Mouse (Mus musculus) brain, embryonic 14.5 days (tissue): ENCODE data around the gene Prpf6. TPM values are rescaled to one million over a fixed set of nuclear protein-coding genes. Genes with fewer than 3 reads are reported as not detected.
A peak's percentile ranks its signal among the peaks of the same experiment; 100 is the strongest.

ENCODE experiments used
- DNase-seq: peaks from one replicate; pipeline ENCODE4 v3.0.0-alpha.2; 2011; ENCODE audit warnings: low read depth
- CTCF ChIP-seq: fragments of 200-500 bp; IDR thresholded peaks from 2 replicates; pipeline ENCODE4 v1.5.1; 2012; ENCODE audit warnings: inconsistent platforms, mild to moderate bottlenecking, moderate library complexity, borderline replicate concordance; ENCODE audit not compliant: insufficient read depth, insufficient read length; ENCODE audit errors: extremely low read depth
- POLR2A ChIP-seq: fragments of 200-500 bp; IDR thresholded peaks from 2 replicates; pipeline ENCODE4 v1.6.1; 2012; ENCODE audit warnings: mild to moderate bottlenecking, inconsistent platforms, borderline replicate concordance; ENCODE audit not compliant: poor library complexity, insufficient read depth, insufficient read length, severe bottlenecking; ENCODE audit errors: extremely low read depth
- polyA plus RNA-seq: library from polyadenylated mRNA; depleted of rRNA; stranded (reverse); fragments of >200 nt; gene quantifications from 2 replicates; pipeline ENCODE4 v1.2.3, GENCODE M21; 2012

Prpf6 gene
- polyA plus RNA-seq, 1 experiment, result 44.4 TPM

DNA sequence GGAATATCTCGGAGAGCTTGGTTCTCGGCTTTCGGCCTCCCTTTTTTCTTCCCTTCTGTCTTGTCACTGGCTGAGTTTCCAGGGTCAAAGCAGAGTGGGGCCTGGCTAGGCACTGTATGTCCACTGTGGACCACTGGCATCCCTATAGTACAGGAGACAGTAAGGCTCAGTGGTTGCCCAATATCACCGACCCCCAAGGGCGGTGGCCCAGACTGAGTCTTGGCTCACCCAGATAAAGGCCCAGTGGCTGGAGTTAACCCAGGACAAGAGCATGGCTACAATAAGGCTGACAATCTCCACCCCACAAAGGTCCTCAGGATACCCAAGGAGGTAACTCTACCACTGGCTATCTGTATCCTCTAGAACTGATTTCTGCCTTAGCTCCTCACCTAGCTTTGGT is 1.2 kb upstream of the Prpf6 start:
- TF ChIP-seq CTCF (no peak), POLR2A (no peak)
- no peak for DNase-seq

DNA sequence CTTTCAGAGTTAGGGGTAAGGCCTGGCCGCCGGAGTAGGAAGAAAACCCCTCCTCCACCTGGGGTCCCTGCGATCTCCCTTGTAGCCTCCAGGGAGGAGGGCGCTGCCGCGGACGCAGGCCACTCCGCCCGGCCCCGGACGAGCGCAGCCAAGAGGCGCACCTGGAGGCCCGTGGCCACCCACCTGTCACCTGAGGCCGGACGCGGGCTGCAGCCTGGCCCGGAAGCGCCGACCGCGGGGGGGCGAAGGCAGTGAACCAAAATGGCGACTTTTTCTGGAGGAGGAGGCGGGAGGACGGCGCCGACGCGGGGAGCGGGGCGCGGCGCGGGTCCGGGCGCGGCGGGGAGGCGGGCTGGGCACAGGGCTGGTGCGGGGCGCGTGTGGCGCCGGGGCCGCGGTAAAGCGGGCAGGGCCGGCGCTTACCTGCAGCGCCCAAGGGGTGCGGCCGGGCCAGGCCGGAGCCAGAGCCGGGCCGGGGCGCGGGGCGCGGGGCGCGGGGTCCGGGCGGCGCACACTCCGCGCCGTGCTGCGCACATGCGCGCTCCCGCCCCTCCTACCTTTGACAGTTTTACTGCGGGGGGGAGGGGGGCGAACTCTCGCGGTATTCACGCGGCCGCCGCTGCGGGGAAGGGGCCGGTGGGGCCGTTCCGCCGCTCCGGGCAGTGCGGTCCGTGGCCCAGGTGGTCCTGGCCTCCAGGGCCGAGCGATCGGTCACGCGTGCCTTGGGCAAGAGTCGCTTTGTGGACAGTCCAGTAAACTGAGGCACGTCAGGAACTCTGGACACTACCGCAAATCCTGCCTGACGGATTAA is 768 bp downstream of the Prpf6 start, which contains the start of gene Zfp512b:
Gene Zfp512b, minus strand, starts transcription at position 573 of the 811 bp plus-strand sequence.
- DNase-seq, result peak; percentile 90
- TF ChIP-seq POLR2A (peak; percentile 98), CTCF (no peak)

DNA sequence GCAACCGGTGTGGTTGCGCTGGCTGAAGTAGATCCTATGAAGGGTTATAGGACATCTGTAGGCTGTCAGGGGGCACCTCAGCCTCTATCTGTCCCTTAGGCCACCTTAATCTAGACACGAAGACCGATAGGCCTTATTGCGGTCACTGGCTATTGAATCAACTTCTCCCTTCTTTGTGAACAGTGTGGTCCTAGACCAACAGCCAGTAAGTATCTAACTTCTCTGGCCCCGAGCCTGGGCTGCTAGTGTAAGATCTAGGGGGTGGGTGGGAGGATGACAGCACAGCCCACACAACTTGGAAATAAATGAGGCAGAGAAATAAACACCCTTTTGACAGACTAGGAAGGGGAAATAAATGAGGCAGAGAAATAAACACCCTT is 1.4 kb downstream of the Prpf6 start:
- DNase-seq, result peak; percentile 57
- TF ChIP-seq CTCF (no peak), POLR2A (no peak)

DNA sequence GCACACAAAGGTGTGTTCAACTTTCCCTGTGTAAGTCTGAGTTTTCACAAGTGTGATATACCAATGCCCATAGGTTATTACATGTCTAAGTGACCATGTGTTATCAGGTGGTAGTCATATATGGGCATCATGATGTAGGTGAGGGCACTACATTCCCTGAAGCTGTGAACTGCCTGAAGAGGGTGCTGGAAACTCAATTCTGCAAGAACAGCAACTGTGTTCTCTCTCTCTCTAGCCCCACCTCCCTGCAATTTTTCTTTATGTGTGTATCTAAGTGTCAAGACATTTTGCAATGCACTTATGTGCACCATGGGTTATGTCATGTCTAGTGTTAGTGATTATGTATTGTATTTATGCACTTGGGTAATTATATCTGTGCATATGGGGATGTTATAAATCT is 2.3 kb downstream of the Prpf6 start:
- TF ChIP-seq POLR2A (no peak), CTCF (no peak)
- DNase-seq, result no peak

- peak; percentile 69 for DNase-seq
- TF ChIP-seq POLR2A (no peak), CTCF (peak; percentile 69; the same call in 1 of the 2 replicates)
Observed at GRCm38 (mm10) chr2:181594946-181595696, 3.5 kb downstream of the Prpf6 start.

DNA sequence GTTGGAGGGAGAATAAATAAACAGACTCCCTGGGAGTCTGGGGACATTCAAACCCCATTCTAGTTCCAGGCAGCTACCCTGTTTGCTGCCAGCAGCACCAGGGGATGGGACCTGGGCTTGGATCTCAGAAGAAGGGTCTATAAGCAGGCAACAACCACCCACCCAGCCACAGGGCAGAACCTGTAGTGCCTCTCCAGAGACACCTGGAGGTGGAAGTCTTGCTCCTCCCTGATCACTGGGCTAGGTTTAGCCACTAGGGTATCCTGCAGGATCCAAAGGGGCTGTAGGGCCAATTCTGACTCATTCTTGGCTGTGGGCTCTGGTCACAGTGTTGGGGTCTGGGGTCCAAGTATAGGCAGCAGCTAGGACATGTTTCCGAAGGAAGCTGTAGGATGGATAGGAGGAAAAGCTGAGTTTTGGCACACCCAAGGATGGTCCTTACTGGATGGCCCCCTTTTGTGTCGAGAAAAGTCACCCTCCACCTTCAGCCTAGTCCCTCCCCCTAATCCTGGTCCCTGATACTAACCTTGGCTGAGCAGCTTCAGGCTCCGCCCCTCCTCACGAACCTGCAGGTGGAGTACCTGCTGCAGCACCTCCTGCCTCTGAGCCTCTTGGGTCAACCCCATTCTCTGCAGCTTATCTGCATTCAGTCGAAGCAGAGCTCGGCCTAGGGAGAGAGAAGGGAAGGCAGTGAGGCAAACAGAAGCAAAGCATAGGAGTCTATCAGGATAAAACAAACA is 4.7 kb downstream of the Prpf6 start:
- DNase-seq, result no peak
- no peak for TF ChIP-seq POLR2A
- no peak for TF ChIP-seq CTCF

GRCm38 (mm10) chr2:181597378-181598061 is 5.9 kb downstream of the Prpf6 start:
- TF ChIP-seq CTCF (no peak), POLR2A (no peak)
- DNase-seq, result peak; percentile 26

- TF ChIP-seq CTCF (peak; percentile 27; the same call in 1 of the 2 replicates), POLR2A (peak; percentile 94)
- peak; percentile 83 for DNase-seq
Observed at GRCm38 (mm10) chr2:181598454-181599351, 7.0 kb downstream of the Prpf6 start, which contains the start of gene Samd10. TSS of gene Samd10 (minus strand) at chr2:181599212.

- TF ChIP-seq POLR2A (no peak), CTCF (no peak)
- no peak for DNase-seq
Observed at GRCm38 (mm10) chr2:181600226-181600758, 8.6 kb downstream of the Prpf6 start.
